Mouse (Mus musculus) small intestine, adult 2 months (tissue): ENCODE measurements around the gene Renbp.

Experiments
- CTCF ChIP-seq: fragments of 200-500 bp; IDR thresholded peaks from 2 replicates; pipeline ENCODE4 v1.5.1; 2012; ENCODE audit warnings: low read depth, mild to moderate bottlenecking, control low read depth, inconsistent platforms, low read length, moderate library complexity, mixed read lengths; ENCODE audit not compliant: insufficient replicate concordance, insufficient read length; ENCODE audit errors: extremely low read depth
- POLR2A ChIP-seq: fragments of 200-500 bp; IDR thresholded peaks from 2 replicates; pipeline ENCODE4 v1.6.1; 2012; ENCODE audit warnings: low read depth, mild to moderate bottlenecking, control low read depth, inconsistent platforms, low read length, moderate library complexity

DNA sequence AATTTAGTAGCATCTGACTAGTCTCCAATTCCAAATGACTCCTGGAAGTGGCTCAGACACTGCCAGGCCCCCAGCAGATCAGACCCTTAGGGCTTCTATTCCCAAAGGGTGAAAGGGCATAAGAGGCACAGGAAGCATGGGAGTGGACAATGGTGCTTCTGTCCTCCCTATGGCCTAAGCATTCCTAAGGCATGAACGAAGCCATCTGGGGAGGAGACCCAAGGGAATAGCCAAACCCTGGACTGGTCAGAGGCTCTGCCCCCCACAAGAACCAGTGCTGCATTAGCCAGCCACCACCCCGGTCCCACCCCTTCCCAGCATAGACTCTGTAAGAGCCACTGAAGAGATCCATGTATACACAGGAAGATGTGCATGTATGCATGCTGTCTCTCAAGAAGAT lies 54.8 kb downstream of the Renbp start:
- TF ChIP-seq POLR2A (no peak), CTCF (no peak)
